Mouse (Mus musculus) ES-E14 (cell line): ENCODE data around the gene Sult1b1.

Experiments used
- CHD2 ChIP-seq: IDR thresholded peaks from 2 replicates; pipeline ENCODE4 v1.6.1; 2014; ENCODE audit warnings: mild to moderate bottlenecking, low read depth, low read length, inconsistent platforms
- ZC3H11A ChIP-seq: IDR thresholded peaks from 2 replicates; pipeline ENCODE4 v1.6.1; 2012; ENCODE audit warnings: low read depth, mild to moderate bottlenecking, inconsistent platforms, low read length, borderline replicate concordance

GRCm38 (mm10) chr5:87562526-87562925 lies 24.5 kb upstream of the Sult1b1 start:
- TF ChIP-seq ZC3H11A (no peak), CHD2 (no peak)
